Comparison of ENCODE assay signal across 8 mouse cellular contexts in the genomic region with DNA sequence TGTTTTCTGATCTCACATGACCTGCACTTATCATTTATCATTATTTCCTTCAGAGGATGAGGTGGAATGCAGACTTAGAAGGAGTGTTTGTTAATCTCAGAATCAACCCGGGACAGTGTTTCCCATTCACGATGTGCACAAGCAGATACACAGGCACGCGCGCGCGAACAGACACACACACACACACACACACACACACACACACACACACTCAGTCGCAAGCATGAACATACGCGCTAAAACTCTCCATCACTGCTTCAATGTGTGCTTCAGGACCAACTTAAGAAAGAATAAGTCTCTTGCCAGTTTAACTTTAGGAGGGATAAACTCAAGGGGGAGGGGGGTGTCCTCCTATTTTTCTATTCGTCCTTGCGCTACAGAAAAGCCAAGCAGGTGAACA. TPM values are rescaled to one million over a fixed set of nuclear protein-coding genes. Genes with fewer than 3 reads are reported as not detected.
DNase-seq lines count a peak whose midpoint lies in the region; ATAC-seq and TF ChIP-seq lines count a peak whose summit lies in the region.

No protein-coding gene starts in this region.

- ATAC-seq in lung, embryonic 14.5 days (ENCODE audit: insufficient read depth) = no peak
- 0 out of 2 replicates have a peak, but pooled peaks have one; percentile 31 for ATAC-seq in intestine, embryonic 16.5 days
- ATAC-seq in inflammation-experienced regulatory T-cells, adult 6 months = no peak

- H3K27ac ChIP-seq in lung, embryonic 14.5 days (ENCODE audit: low read depth) = no peak overlapping the region
- H3K27ac ChIP-seq in intestine, embryonic 16.5 days (ENCODE audit: low read length) = no peak overlapping the region

- peak; percentile 19 for DNase-seq in cerebellum, adult 11 months
- DNase-seq in cerebellum, adult 8-10 months = no peak
- no peak for DNase-seq in lung, embryonic 14.5 days
- DNase-seq in lung, postnatal 10 days = no peak
- peak; percentile 29 for DNase-seq in retina, postnatal 1 day
- DNase-seq in layer of hippocampus, adult 9-10 months (ENCODE audit: low spot score) = no peak

- peak overlapping the region; percentile 59 for H3K4me2 ChIP-seq in lung, embryonic 14.5 days
- peak overlapping the region; percentile 59 for H3K4me2 ChIP-seq in intestine, embryonic 16.5 days (ENCODE audit: low read depth, low read length)

- peaks cover 11% of the 10 kb centered on the region for H3K27me3 ChIP-seq in lung, embryonic 14.5 days (ENCODE audit: insufficient read depth, low read length)
- no peaks in the 10 kb centered on the region for H3K27me3 ChIP-seq in intestine, embryonic 16.5 days (replicated peaks; ENCODE audit: control insufficient read depth, insufficient read depth, low read length)

- no peaks in the 10 kb centered on the region for H3K9me3 ChIP-seq in lung, embryonic 14.5 days (ENCODE audit: low read depth, low read length)
- H3K9me3 ChIP-seq in intestine, embryonic 16.5 days (ENCODE audit: control insufficient read depth, low read length) = no peaks in the 10 kb centered on the region

- no peaks in the 10 kb centered on the region for H3K36me3 ChIP-seq in lung, embryonic 14.5 days (ENCODE audit: insufficient read depth)
- no peaks in the 10 kb centered on the region for H3K36me3 ChIP-seq in intestine, embryonic 16.5 days (ENCODE audit: control insufficient read depth, insufficient read depth, low read length)

- peak overlapping the region; percentile 23; the same call in 1 of the 2 replicates for H3K4me3 ChIP-seq in lung, embryonic 14.5 days (ENCODE audit: low read depth, low read length)
- H3K4me3 ChIP-seq in intestine, embryonic 16.5 days (ENCODE audit: low read length) = peak overlapping the region; percentile 45

- no peaks in the 10 kb centered on the region for H3K4me1 ChIP-seq in lung, embryonic 14.5 days (ENCODE audit: insufficient read depth)
- no peaks in the 10 kb centered on the region for H3K4me1 ChIP-seq in intestine, embryonic 16.5 days (ENCODE audit: control insufficient read depth, insufficient read depth, low read length)

- no peak for TF ChIP-seq CTCF in lung, embryonic 14.5 days (IDR thresholded peaks at IDR 0.05; ENCODE audit: low read depth)

- no peak overlapping the region for H3K9ac ChIP-seq in lung, embryonic 14.5 days
- H3K9ac ChIP-seq in intestine, embryonic 16.5 days (ENCODE audit: low read depth, low read length) = no peak overlapping the region

- 12% methylated on average over 12 of the region's 12 CpGs for WGBS in lung, embryonic 14.5 days
- WGBS in intestine, embryonic 16.5 days = 20% methylated on average over 12 of the region's 12 CpGs

RNA-seq across cellular contexts. Expression of gene Tenm1, which starts 0.4 kb away (rescaled TPM):
- 0.11 and 0.41 TPM in 2 replicates for polyA plus RNA-seq in lung, embryonic 14.5 days (2014; fragmentation: Nextera tagmentation; extraction: Ambion mirVana)
- 0.40 and 0.59 TPM in 2 replicates for polyA plus RNA-seq in intestine, embryonic 16.5 days (2015; fragmentation: Nextera tagmentation; extraction: Ambion mirVana)
- polyA plus RNA-seq in inflammation-experienced regulatory T-cells, adult 6 months (2017; shearing (Covaris generic)) = under 1 TPM; 0.05 to 0.15 (median 0.12) TPM

Comparison
In these comparisons a context has a peak if more than half of its experiments do, and no peak if none do; other contexts are left out.
1. DNase-seq: peak in cerebellum, adult 11 months (single experiment) and retina, postnatal 1 day (single experiment); none in cerebellum, adult 8-10 months (single experiment), lung, embryonic 14.5 days (single experiment), lung, postnatal 10 days (single experiment) and layer of hippocampus, adult 9-10 months (single experiment).